Mouse (Mus musculus) induced T-regulatory cell, adult 2 months (primary cell): ENCODE results near the gene Iba57.

Source experiments
- DNase-seq: peaks from one replicate; pipeline ENCODE4 v3.0.0-alpha.2; 2012; ENCODE audit warnings: low read depth

Iba57 gene

GRCm38 (mm10) chr11:59134373-59134997 lies 29.1 kb downstream of the Iba57 start:
- DNase-seq: no peak

- no peak for DNase-seq
These were observed 31.5 kb downstream of the Iba57 start for GRCm38 (mm10) chr11:59132065-59132464.

GRCm38 (mm10) chr11:59131348-59131919 lies 32.1 kb downstream of the Iba57 start:
- DNase-seq: no peak

GRCm38 (mm10) chr11:59130782-59131181 lies 32.8 kb downstream of the Iba57 start:
- DNase-seq: no peak

GRCm38 (mm10) chr11:59105945-59106344 lies 57.6 kb downstream of the Iba57 start:
- DNase-seq: no peak
